Mouse (Mus musculus): ENCODE data around the gene Rora. TPM values are rescaled to one million over a fixed set of nuclear protein-coding genes. Genes with fewer than 3 reads are reported as not detected.
A peak's percentile ranks its signal among the peaks of the same experiment; 100 is the strongest.

Gene Rora
- polyA plus RNA-seq, 1 experiment from 2014 or later: 9.4 TPM

DNA sequence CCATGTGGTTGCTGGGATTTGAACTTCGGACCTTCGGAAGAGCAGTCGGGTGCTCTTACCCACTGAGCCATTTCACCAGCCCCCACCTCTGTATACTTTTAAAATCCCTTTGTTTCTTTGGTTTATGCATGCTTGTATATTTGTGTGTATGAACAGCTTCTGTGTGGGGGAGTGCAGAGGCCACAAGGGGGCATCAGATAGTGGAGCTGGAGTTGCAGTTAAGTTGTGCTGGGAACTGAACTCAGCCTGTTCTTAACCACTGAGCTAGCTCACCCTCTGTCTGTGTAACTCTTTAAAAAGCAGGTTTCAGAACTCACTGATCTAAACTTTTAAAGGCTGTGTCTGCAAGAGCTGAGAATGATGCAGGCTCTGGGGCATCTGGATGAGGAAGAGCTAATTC lies 120.2 kb downstream of the Rora start:
- no peaks in the 10 kb centered on the region for H3K36me3 ChIP-seq (ENCODE audit: insufficient read depth, low read length)

DNA sequence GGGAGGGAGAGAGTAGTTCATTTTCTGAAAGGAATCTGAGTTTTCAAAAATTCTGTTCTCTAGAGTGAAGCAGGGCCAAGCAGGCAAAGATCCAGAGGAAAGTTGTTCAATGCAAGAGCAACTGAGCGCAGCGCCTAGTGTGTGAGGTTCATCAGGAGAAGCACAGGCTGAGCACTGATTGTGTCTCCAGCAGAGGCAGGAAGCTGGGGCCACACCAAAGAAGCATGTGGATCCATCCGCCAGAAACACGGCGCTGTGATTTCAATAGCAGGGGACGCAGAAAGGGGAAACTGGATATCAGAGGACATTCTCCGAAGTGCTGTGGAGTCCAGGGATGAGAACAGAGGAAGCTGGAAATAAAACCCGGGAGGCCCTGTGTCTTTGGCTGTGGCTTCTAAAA lies 128.4 kb downstream of the Rora start:
- Histone ChIP-seq H3K36me3 (ENCODE audit: insufficient read depth, low read length) (no peaks in the 10 kb centered on the region), H3K9ac (replicated peaks; ENCODE audit: low read length) (no peak overlapping the region), H3K9me3 (ENCODE audit: low read length) (no peaks in the 10 kb centered on the region), H3K27me3 (ENCODE audit: insufficient read depth, low read length) (no peaks in the 10 kb centered on the region), H3K4me1 (ENCODE audit: insufficient read depth, low read length) (0 out of 2 replicates have a peak, but pooled peaks cover 8% of the 10 kb centered on the region), H3K27ac (ENCODE audit: low read length) (no peak overlapping the region), H3K4me3 (ENCODE audit: low read length) (no peak overlapping the region), H3K4me2 (replicated peaks; ENCODE audit: low read depth, low read length) (no peak overlapping the region)
- WGBS: 49% methylated on average over 8 of the region's 8 CpGs
- ATAC-seq (ENCODE audit: low FRiP score, low TSS enrichment): no peak

More for the DNA sequence above, 120.2 kb downstream of the Rora start:
- H3K4me2 ChIP-seq (replicated peaks; ENCODE audit: low read depth, low read length): no peak overlapping the region
- H3K27ac ChIP-seq (ENCODE audit: low read length): no peak overlapping the region
- H3K9me3 ChIP-seq (ENCODE audit: low read length): no peaks in the 10 kb centered on the region
- ATAC-seq (ENCODE audit: low FRiP score, low TSS enrichment): no peak
- H3K9ac ChIP-seq (replicated peaks; ENCODE audit: low read length): no peak overlapping the region
- H3K4me3 ChIP-seq (ENCODE audit: low read length): no peak overlapping the region
- no peaks in the 10 kb centered on the region for H3K27me3 ChIP-seq (ENCODE audit: insufficient read depth, low read length)
- H3K4me1 ChIP-seq (ENCODE audit: insufficient read depth, low read length): peaks cover 8% of the 10 kb centered on the region; the same call in 1 of the 2 replicates
- 94% methylated on average over 3 of the region's 3 CpGs for WGBS

DNA sequence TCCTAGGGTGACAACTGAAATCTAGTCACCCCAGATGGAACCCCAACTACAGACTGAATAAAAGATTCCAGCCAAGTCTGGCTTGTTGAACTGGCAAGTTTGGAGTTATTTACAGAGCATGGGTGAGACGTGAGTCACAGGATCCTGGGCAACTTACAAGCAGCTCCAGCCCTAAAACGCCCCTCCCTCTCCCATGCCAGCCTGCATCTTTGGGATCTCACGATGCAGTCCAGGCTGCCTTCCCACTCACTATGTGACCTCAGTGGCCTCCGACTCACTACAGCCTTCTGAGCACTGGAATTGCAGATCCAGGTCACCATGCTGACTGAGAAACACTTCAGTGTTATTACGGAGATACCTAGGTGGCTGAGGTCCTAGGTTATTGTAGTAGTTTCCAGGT lies 129.0 kb downstream of the Rora start:
- no peaks in the 10 kb centered on the region for H3K9me3 ChIP-seq (ENCODE audit: low read length)
- ATAC-seq (ENCODE audit: low FRiP score, low TSS enrichment): no peak
- H3K27me3 ChIP-seq (ENCODE audit: insufficient read depth, low read length): no peaks in the 10 kb centered on the region
- no peak overlapping the region for H3K27ac ChIP-seq (ENCODE audit: low read length)
- H3K4me2 ChIP-seq (replicated peaks; ENCODE audit: low read depth, low read length): no peak overlapping the region
- H3K4me1 ChIP-seq (ENCODE audit: insufficient read depth, low read length): 0 out of 2 replicates have a peak, but pooled peaks cover 8% of the 10 kb centered on the region
- H3K36me3 ChIP-seq (ENCODE audit: insufficient read depth, low read length): no peaks in the 10 kb centered on the region
- no peak overlapping the region for H3K4me3 ChIP-seq (ENCODE audit: low read length)
- H3K9ac ChIP-seq (replicated peaks; ENCODE audit: low read length): no peak overlapping the region
- WGBS: 64% methylated on average over 5 of the region's 5 CpGs

DNA sequence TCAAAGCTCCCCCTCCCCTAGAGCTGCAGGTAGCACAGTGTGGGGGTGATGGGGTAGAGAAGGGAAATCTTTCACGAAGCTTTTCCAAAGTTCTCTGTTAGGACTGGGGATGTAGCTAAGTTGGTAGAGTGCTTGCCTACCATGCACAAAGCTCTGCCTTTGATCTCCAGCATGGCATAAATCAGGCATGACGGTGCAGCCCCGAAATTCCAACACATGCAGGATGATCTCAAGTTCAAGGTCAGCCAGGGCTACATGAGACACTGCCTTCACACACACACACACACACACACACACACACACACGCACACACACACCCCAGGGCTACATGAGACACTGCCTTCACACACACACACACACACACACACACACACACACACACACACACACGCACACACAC lies 129.7 kb downstream of the Rora start:
- H3K4me2 ChIP-seq (replicated peaks; ENCODE audit: low read depth, low read length): no peak overlapping the region
- no peaks in the 10 kb centered on the region for H3K9me3 ChIP-seq (ENCODE audit: low read length)
- no peaks in the 10 kb centered on the region for H3K27me3 ChIP-seq (ENCODE audit: insufficient read depth, low read length)
- 35% methylated on average over 5 of the region's 5 CpGs for WGBS
- H3K9ac ChIP-seq (replicated peaks; ENCODE audit: low read length): no peak overlapping the region
- no peak overlapping the region for H3K27ac ChIP-seq (ENCODE audit: low read length)
- ATAC-seq (ENCODE audit: low FRiP score, low TSS enrichment): peak; percentile 31; the same call in 1 of the 2 replicates
- no peaks in the 10 kb centered on the region for H3K36me3 ChIP-seq (ENCODE audit: insufficient read depth, low read length)
- H3K4me1 ChIP-seq (ENCODE audit: insufficient read depth, low read length): 0 out of 2 replicates have a peak, but pooled peaks cover 8% of the 10 kb centered on the region
- no peak overlapping the region for H3K4me3 ChIP-seq (ENCODE audit: low read length)

DNA sequence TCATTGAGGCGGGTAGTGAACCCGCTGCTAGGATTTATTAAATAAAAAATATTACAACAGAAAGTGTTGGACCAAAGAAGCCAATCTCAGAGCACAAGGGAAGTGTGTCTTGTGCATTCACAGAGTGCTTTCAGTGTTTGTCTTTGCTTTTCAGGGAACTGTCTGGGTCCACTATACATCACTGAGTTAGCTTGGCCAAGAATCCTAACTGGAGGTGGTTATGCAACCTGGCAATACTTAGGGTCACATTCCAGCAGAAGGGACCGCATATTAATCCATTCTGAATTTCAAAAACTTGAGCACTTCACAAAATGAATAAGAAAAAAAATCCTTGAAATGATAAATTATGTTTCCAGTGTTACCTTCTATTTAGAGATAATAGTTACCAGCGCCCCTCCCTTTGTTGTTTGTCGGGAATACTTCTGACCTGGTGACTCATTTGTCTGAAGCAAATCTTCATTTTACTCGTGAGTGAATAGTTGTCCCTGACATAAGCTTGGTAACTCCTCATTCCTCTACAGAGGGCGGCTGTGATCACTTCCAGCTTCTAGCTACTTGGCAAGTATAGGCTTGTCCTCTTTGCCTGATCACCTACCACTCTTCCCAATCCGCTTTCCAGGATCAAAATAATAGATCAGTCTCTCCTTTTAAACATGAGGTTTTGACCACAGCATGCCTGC lies 133.2 kb downstream of the Rora start:
- H3K9ac ChIP-seq (replicated peaks; ENCODE audit: low read length): no peak overlapping the region
- H3K4me1 ChIP-seq (ENCODE audit: insufficient read depth, low read length): peaks cover 17% of the 10 kb centered on the region; the same call in 1 of the 2 replicates
- WGBS: 83% methylated on average over 8 of the region's 8 CpGs
- no peak overlapping the region for H3K4me2 ChIP-seq (replicated peaks; ENCODE audit: low read depth, low read length)
- ATAC-seq (ENCODE audit: low FRiP score, low TSS enrichment): no peak
- no peak overlapping the region for H3K4me3 ChIP-seq (ENCODE audit: low read length)
- no peak overlapping the region for H3K27ac ChIP-seq (ENCODE audit: low read length)
- no peaks in the 10 kb centered on the region for H3K27me3 ChIP-seq (ENCODE audit: insufficient read depth, low read length)
- H3K36me3 ChIP-seq (ENCODE audit: insufficient read depth, low read length): no peaks in the 10 kb centered on the region
- no peaks in the 10 kb centered on the region for H3K9me3 ChIP-seq (ENCODE audit: low read length)

DNA sequence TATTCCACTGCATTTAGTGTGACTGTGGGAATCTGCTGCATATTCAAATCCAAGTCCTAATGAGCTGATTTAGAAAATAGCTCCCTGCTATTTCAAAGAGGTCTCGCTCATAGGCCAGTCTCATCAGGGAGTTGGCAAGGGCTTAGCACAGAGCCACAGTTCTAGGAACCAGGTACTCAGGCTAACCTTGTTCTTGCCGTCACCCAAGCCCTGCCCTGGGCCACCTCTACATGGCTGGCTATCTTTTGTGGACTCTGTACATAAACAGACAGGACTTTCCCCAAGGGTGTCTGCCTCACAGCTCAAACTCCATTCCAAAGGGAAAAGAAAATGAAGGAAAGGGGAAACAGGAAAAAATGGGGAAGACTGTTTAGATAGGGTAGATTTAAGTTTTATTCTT lies 134.1 kb downstream of the Rora start:
- no peaks in the 10 kb centered on the region for H3K27me3 ChIP-seq (ENCODE audit: insufficient read depth, low read length)
- H3K27ac ChIP-seq (ENCODE audit: low read length): no peak overlapping the region
- H3K4me1 ChIP-seq (ENCODE audit: insufficient read depth, low read length): peaks cover 15% of the 10 kb centered on the region; the same call in 1 of the 2 replicates
- no peak overlapping the region for H3K4me2 ChIP-seq (replicated peaks; ENCODE audit: low read depth, low read length)
- 95% methylated on average over 2 of the region's 2 CpGs for WGBS
- no peak for ATAC-seq (ENCODE audit: low FRiP score, low TSS enrichment)
- H3K9me3 ChIP-seq (ENCODE audit: low read length): no peaks in the 10 kb centered on the region
- no peaks in the 10 kb centered on the region for H3K36me3 ChIP-seq (ENCODE audit: insufficient read depth, low read length)
- no peak overlapping the region for H3K4me3 ChIP-seq (ENCODE audit: low read length)
- no peak overlapping the region for H3K9ac ChIP-seq (replicated peaks; ENCODE audit: low read length)

DNA sequence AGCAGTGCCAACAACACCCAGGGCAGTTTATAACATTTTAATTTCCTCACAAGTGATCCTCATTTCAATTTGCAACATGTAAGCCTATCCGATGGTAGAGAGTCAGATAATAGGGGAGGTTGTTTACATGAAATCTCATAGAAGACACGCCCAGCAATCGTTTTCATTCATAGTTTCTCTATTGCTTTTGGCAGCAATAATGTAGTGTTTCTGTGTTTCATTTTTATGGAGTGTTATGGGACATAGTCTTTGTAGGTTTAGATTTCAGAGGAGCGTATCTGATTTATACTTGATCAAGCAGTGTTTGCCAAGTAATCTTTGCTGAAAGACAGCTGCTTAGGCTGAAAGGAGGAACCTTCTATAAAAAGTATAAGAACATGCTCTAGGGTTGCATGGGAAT lies 137.3 kb downstream of the Rora start:
- Histone ChIP-seq H3K4me1 (ENCODE audit: insufficient read depth, low read length) (peaks cover 14% of the 10 kb centered on the region; the same call in 1 of the 2 replicates), H3K36me3 (ENCODE audit: insufficient read depth, low read length) (no peaks in the 10 kb centered on the region), H3K9me3 (ENCODE audit: low read length) (no peaks in the 10 kb centered on the region), H3K27ac (ENCODE audit: low read length) (no peak overlapping the region), H3K9ac (replicated peaks; ENCODE audit: low read length) (no peak overlapping the region), H3K27me3 (ENCODE audit: insufficient read depth, low read length) (no peaks in the 10 kb centered on the region), H3K4me2 (replicated peaks; ENCODE audit: low read depth, low read length) (no peak overlapping the region), H3K4me3 (ENCODE audit: low read length) (no peak overlapping the region)
- no peak for ATAC-seq (ENCODE audit: low FRiP score, low TSS enrichment)
- WGBS: 47% methylated on average over 4 of the region's 4 CpGs

DNA sequence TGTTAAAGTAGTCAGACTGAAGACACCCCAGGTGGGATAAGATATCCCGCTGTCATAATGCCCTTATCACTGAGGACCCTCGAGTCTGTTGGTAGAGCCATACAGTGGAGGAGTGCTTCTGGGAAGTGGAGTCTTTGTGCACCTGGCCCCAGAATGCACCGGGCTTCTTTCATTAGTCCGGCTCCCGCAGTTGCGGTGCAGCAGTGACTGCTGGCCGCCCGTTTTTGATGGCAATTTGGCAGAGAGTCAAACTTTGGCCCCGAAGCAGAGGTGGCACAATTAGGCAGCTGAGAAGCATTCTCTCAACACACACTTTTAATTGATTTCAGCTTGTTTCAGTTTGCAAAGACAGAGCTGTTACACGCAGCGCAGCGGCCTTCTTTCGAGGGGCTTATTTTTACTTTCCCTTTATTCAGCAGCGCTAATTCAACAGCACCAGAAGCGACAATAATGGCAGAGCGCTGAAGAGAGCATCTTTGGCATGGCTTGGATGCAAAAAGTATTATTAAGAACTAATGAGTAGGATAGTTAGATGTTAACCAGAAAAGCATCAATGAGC lies 138.5 kb downstream of the Rora start:
- ATAC-seq (ENCODE audit: low FRiP score, low TSS enrichment): no peak
- 84% methylated on average over 16 of the region's 16 CpGs for WGBS
- H3K27me3 ChIP-seq (ENCODE audit: insufficient read depth, low read length): no peaks in the 10 kb centered on the region
- no peaks in the 10 kb centered on the region for H3K9me3 ChIP-seq (ENCODE audit: low read length)
- no peak overlapping the region for H3K4me2 ChIP-seq (replicated peaks; ENCODE audit: low read depth, low read length)
- H3K4me1 ChIP-seq (ENCODE audit: insufficient read depth, low read length): peaks cover 14% of the 10 kb centered on the region; the same call in 1 of the 2 replicates
- H3K4me3 ChIP-seq (ENCODE audit: low read length): no peak overlapping the region
- no peak overlapping the region for H3K27ac ChIP-seq (ENCODE audit: low read length)
- no peaks in the 10 kb centered on the region for H3K36me3 ChIP-seq (ENCODE audit: insufficient read depth, low read length)
- H3K9ac ChIP-seq (replicated peaks; ENCODE audit: low read length): no peak overlapping the region

DNA sequence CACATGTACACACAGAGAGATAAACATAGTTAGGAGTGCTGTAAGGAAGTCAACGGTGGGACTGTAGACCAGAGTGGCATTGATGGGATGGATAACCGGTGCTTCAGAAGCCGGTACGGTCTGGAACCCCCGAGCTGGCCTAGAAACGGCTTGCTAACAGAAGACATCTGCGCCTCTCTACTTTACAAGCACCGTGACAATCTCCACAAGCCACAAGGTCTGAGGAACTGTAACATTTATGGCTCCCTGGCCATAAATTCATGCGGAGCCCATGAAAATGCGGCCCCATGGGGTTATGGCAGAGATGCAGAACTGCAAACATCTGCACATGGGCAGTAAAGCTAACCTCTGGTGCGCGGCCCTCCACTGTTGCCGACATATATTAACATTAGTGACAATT lies 141.7 kb downstream of the Rora start:
- Histone ChIP-seq H3K4me2 (replicated peaks; ENCODE audit: low read depth, low read length) (no peak overlapping the region), H3K4me3 (ENCODE audit: low read length) (no peak overlapping the region), H3K9me3 (ENCODE audit: low read length) (no peaks in the 10 kb centered on the region), H3K9ac (replicated peaks; ENCODE audit: low read length) (no peak overlapping the region), H3K27me3 (ENCODE audit: insufficient read depth, low read length) (no peaks in the 10 kb centered on the region), H3K4me1 (ENCODE audit: insufficient read depth, low read length) (peaks cover 11% of the 10 kb centered on the region; the same call in 1 of the 2 replicates), H3K27ac (ENCODE audit: low read length) (no peak overlapping the region), H3K36me3 (ENCODE audit: insufficient read depth, low read length) (no peaks in the 10 kb centered on the region)
- WGBS: 43% methylated on average over 13 of the region's 13 CpGs
- 0 out of 2 replicates have a peak, but pooled peaks have one; percentile 4 for ATAC-seq (ENCODE audit: low FRiP score, low TSS enrichment)

DNA sequence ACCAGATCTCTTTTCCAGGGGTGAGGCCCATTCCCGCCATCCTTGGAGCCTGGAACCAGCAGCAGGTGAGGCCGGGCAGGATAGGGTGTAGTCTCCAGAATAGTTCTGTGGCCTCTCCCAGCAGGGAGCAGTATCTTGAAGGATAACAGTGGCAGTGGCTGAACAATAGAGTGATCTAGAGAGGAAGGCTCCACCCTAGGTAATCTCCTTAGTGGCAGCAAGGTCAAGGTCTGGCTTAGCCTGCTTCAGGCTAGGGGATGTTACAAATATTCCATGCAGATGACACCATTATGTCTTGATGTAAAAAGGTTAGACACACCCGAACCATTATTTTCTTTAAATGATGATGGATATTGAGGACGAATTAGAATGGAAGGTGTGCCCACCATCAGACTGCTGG lies 144.6 kb downstream of the Rora start:
- no peak for ATAC-seq (ENCODE audit: low FRiP score, low TSS enrichment)

More for the DNA sequence above, 144.6 kb downstream of the Rora start:
- Histone ChIP-seq H3K4me1 (ENCODE audit: insufficient read depth, low read length) (0 out of 2 replicates have a peak, but pooled peaks cover 4% of the 10 kb centered on the region), H3K27ac (ENCODE audit: low read length) (no peak overlapping the region), H3K4me3 (ENCODE audit: low read length) (no peak overlapping the region), H3K9ac (replicated peaks; ENCODE audit: low read length) (no peak overlapping the region), H3K4me2 (replicated peaks; ENCODE audit: low read depth, low read length) (no peak overlapping the region), H3K36me3 (ENCODE audit: insufficient read depth, low read length) (no peaks in the 10 kb centered on the region), H3K27me3 (ENCODE audit: insufficient read depth, low read length) (no peaks in the 10 kb centered on the region), H3K9me3 (ENCODE audit: low read length) (no peaks in the 10 kb centered on the region)
- WGBS: 91% methylated on average over 4 of the region's 4 CpGs

Data from kidney, embryonic 16.5 days (tissue).